Mouse (Mus musculus): ENCODE measurements around the gene Tbc1d23. TPM values are rescaled to one million over a fixed set of nuclear protein-coding genes. Genes with fewer than 3 reads are reported as not detected.

Gene Tbc1d23
- polyA plus RNA-seq, 1 experiment from 2014 or later = 31.6 TPM

GRCm38 (mm10) chr16:57131544-57131943, 99.8 kb downstream of the Tbc1d23 start:
- Histone ChIP-seq H3K4me2 (ENCODE audit: low read length) (no peak overlapping the region), H3K9me3 (ENCODE audit: control insufficient read depth, low read length) (no peaks in the 10 kb centered on the region), H3K4me1 (ENCODE audit: control insufficient read depth in 2 of 2, insufficient read depth in 2 of 2, low read length in 2 of 2) (peaks cover 0 to 5% of the 10 kb centered on the region in 2 experiments; a peak in 2 of 4 replicates), H3K4me3 (ENCODE audit: control insufficient read depth in 1 of 2, insufficient read depth in 1 of 2, low read depth in 1 of 2, low read length in 2 of 2) (no peak overlapping the region), H3K27ac (replicated peaks in 1 of 2; ENCODE audit: control insufficient read depth in 1 of 2, insufficient read depth in 1 of 2, low read depth in 2 of 2, low read length in 2 of 2) (no peak overlapping the region), H3K9ac (ENCODE audit: low read length) (no peak overlapping the region), H3K36me3 (ENCODE audit: control insufficient read depth, insufficient read depth, low read length) (peaks cover 29% of the 10 kb centered on the region), H3K27me3 (ENCODE audit: control insufficient read depth, insufficient read depth, low read length) (no peaks in the 10 kb centered on the region)
- ATAC-seq (ENCODE audit: insufficient number of reproducible peaks, insufficient read depth, low FRiP score, low read depth) = no peak
- WGBS = 93% methylated on average over 4 of the region's 4 CpGs

- Histone ChIP-seq H3K9ac (ENCODE audit: low read length) (no peak overlapping the region), H3K4me2 (ENCODE audit: low read length) (no peak overlapping the region), H3K27ac (replicated peaks in 1 of 2; ENCODE audit: control insufficient read depth in 1 of 2, insufficient read depth in 1 of 2, low read depth in 2 of 2, low read length in 2 of 2) (no peak overlapping the region), H3K36me3 (ENCODE audit: control insufficient read depth, insufficient read depth, low read length) (peaks cover 22% of the 10 kb centered on the region), H3K9me3 (ENCODE audit: control insufficient read depth, low read length) (no peaks in the 10 kb centered on the region), H3K4me1 (ENCODE audit: control insufficient read depth in 2 of 2, insufficient read depth in 2 of 2, low read length in 2 of 2) (peaks cover 0 to 8% of the 10 kb centered on the region in 2 experiments; a peak in 2 of 4 replicates), H3K4me3 (ENCODE audit: control insufficient read depth in 1 of 2, insufficient read depth in 1 of 2, low read depth in 1 of 2, low read length in 2 of 2) (no peak overlapping the region), H3K27me3 (ENCODE audit: control insufficient read depth, insufficient read depth, low read length) (no peaks in the 10 kb centered on the region)
- no peak for ATAC-seq (ENCODE audit: insufficient number of reproducible peaks, insufficient read depth, low FRiP score, low read depth)
- 85% methylated on average over 3 of the region's 3 CpGs for WGBS
Measured at GRCm38 (mm10) chr16:57130752-57131400, 100.4 kb downstream of the Tbc1d23 start.

DNA sequence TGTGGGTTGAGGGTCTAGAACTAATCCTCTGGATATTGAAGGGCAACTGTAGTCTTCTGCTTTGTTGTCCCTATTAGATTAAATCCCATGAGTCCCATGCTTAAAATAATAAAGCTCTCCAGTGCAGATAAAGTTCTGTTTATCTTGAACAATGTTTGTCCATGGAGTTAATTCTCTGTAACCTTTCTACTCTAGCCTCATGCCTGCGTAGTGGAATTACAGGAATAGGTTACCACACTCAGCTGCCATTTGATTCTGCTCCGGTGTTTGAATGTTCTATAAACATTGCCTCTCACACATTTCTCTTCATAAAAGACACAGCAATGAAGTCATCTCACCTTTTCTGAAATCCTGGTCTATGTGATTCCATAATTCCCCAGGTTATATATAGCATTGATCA, 103.5 kb downstream of the Tbc1d23 start:
- H3K9ac ChIP-seq (ENCODE audit: low read length) = no peak overlapping the region
- ATAC-seq (ENCODE audit: insufficient number of reproducible peaks, insufficient read depth, low FRiP score, low read depth) = no peak
- H3K36me3 ChIP-seq (ENCODE audit: control insufficient read depth, insufficient read depth, low read length) = no peaks in the 10 kb centered on the region; the same call in 1 of the 2 replicates
- no peaks in the 10 kb centered on the region for H3K27me3 ChIP-seq (ENCODE audit: control insufficient read depth, insufficient read depth, low read length)
- WGBS = 70% methylated on average over 2 of the region's 2 CpGs
- H3K4me3 ChIP-seq (ENCODE audit: control insufficient read depth in 1 of 2, insufficient read depth in 1 of 2, low read depth in 1 of 2, low read length in 2 of 2) = no peak overlapping the region
- H3K27ac ChIP-seq (replicated peaks in 1 of 2; ENCODE audit: control insufficient read depth in 1 of 2, insufficient read depth in 1 of 2, low read depth in 2 of 2, low read length in 2 of 2) = no peak overlapping the region
- H3K4me2 ChIP-seq (ENCODE audit: low read length) = no peak overlapping the region
- peaks cover 3 to 18% of the 10 kb centered on the region in 2 experiments; a peak in 3 of 4 replicates for H3K4me1 ChIP-seq (ENCODE audit: control insufficient read depth in 2 of 2, insufficient read depth in 2 of 2, low read length in 2 of 2)
- H3K9me3 ChIP-seq (ENCODE audit: control insufficient read depth, low read length) = no peaks in the 10 kb centered on the region

DNA sequence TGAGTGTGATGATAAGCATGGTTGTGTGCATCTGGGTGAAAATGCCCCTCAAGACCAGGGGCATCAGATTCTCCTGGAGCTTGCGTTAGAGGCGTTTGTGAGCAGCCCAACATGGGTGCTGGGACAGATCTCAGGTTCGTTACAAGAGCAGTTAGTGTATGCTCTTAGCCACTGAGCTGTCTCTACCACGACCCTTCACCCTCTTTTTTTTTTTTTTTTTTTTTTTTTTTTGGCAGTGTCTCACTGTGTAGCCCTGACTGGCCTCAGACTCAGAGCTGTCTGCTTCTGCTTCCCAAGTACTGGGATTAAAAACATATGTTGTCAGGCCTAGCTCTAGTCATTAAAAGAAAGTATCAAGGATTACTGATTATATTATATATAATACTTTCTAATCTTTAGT, 105.0 kb downstream of the Tbc1d23 start:
- Histone ChIP-seq H3K4me2 (ENCODE audit: low read length) (no peak overlapping the region), H3K27ac (replicated peaks in 1 of 2; ENCODE audit: control insufficient read depth in 1 of 2, insufficient read depth in 1 of 2, low read depth in 2 of 2, low read length in 2 of 2) (no peak overlapping the region), H3K4me3 (ENCODE audit: control insufficient read depth in 1 of 2, insufficient read depth in 1 of 2, low read depth in 1 of 2, low read length in 2 of 2) (no peak overlapping the region), H3K4me1 (ENCODE audit: control insufficient read depth in 2 of 2, insufficient read depth in 2 of 2, low read length in 2 of 2) (peaks cover 3 to 22% of the 10 kb centered on the region in 2 experiments; a peak in 3 of 4 replicates), H3K27me3 (ENCODE audit: control insufficient read depth, insufficient read depth, low read length) (no peaks in the 10 kb centered on the region), H3K36me3 (ENCODE audit: control insufficient read depth, insufficient read depth, low read length) (no peaks in the 10 kb centered on the region), H3K9me3 (ENCODE audit: control insufficient read depth, low read length) (no peaks in the 10 kb centered on the region), H3K9ac (ENCODE audit: low read length) (no peak overlapping the region)
- 61% methylated on average over 4 of the region's 4 CpGs for WGBS
- no peak for ATAC-seq (ENCODE audit: insufficient number of reproducible peaks, insufficient read depth, low FRiP score, low read depth)

DNA sequence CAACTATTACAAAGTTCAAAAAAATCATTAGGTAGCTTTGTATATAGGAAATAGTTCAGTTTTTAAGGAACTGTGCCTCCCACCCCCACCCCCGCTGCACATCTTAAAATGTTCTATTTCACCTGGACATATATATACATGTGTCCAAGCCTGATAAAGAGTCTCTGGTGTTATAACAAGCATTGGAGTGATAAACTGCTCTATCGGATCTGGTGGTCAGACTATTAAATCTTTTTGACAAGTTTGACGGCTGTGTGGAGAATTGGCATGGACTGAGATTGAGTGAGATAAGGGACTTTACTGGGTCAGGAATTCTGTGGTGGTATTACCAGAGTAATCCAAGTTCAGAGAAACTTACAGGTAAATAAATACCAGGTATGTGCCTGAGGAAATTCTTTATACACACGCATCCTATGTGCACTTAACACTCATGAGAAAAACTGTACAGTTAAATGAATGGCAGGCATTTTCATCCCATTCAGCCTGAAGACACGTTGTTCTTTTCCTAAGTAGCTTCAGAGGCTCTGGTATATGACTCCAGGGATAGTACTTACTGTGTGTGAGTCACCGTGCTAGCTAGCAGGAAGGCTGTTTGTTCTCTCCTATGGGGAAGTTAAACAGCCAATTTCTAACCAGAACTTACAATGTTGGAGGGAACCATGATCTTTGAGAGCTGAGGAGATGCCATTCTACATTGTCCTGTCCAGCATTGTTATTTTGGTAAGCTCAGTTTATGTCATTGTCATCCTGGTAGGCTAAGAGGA, 108.4 kb downstream of the Tbc1d23 start:
- peak overlapping the region; percentile 86 to 93; a peak in 3 of 4 replicates for H3K4me3 ChIP-seq (ENCODE audit: control insufficient read depth in 1 of 2, insufficient read depth in 1 of 2, low read depth in 1 of 2, low read length in 2 of 2)
- H3K4me1 ChIP-seq (ENCODE audit: control insufficient read depth in 2 of 2, insufficient read depth in 2 of 2, low read length in 2 of 2) = peaks cover 3 to 22% of the 10 kb centered on the region in 2 experiments; a peak in 3 of 4 replicates
- H3K27me3 ChIP-seq (ENCODE audit: control insufficient read depth, insufficient read depth, low read length) = no peaks in the 10 kb centered on the region
- peak overlapping the region; percentile 96 for H3K9ac ChIP-seq (ENCODE audit: low read length)
- 32% methylated on average over 6 of the region's 6 CpGs for WGBS
- H3K36me3 ChIP-seq (ENCODE audit: control insufficient read depth, insufficient read depth, low read length) = no peaks in the 10 kb centered on the region
- peak overlapping the region; percentile 83 for H3K4me2 ChIP-seq (ENCODE audit: low read length)
- no peaks in the 10 kb centered on the region for H3K9me3 ChIP-seq (ENCODE audit: control insufficient read depth, low read length)
- 0 out of 4 replicates have a peak overlapping the region, but pooled peaks of 1 of the 2 experiments have one; percentile 94 for H3K27ac ChIP-seq (replicated peaks in 1 of 2; ENCODE audit: control insufficient read depth in 1 of 2, insufficient read depth in 1 of 2, low read depth in 2 of 2, low read length in 2 of 2)
- ATAC-seq (ENCODE audit: insufficient number of reproducible peaks, insufficient read depth, low FRiP score, low read depth) = no peak

- peaks cover 3 to 17% of the 10 kb centered on the region in 2 experiments; a peak in 3 of 4 replicates for H3K4me1 ChIP-seq (ENCODE audit: control insufficient read depth in 2 of 2, insufficient read depth in 2 of 2, low read length in 2 of 2)
- H3K36me3 ChIP-seq (ENCODE audit: control insufficient read depth, insufficient read depth, low read length) = no peaks in the 10 kb centered on the region
- no peaks in the 10 kb centered on the region for H3K27me3 ChIP-seq (ENCODE audit: control insufficient read depth, insufficient read depth, low read length)
- 0 out of 2 replicates have a peak, but pooled peaks have one; percentile 2 for ATAC-seq (ENCODE audit: insufficient number of reproducible peaks, insufficient read depth, low FRiP score, low read depth)
- H3K4me2 ChIP-seq (ENCODE audit: low read length) = peak overlapping the region; percentile 83
- no peaks in the 10 kb centered on the region for H3K9me3 ChIP-seq (ENCODE audit: control insufficient read depth, low read length)
- H3K4me3 ChIP-seq (ENCODE audit: control insufficient read depth in 1 of 2, insufficient read depth in 1 of 2, low read depth in 1 of 2, low read length in 2 of 2) = peak overlapping the region; percentile 86 to 93
- peak overlapping the region; percentile 81 to 94 for H3K27ac ChIP-seq (replicated peaks in 1 of 2; ENCODE audit: control insufficient read depth in 1 of 2, insufficient read depth in 1 of 2, low read depth in 2 of 2, low read length in 2 of 2)
- WGBS = under 1% methylated on average over 58 of the region's 59 CpGs
- peak overlapping the region; percentile 96 for H3K9ac ChIP-seq (ENCODE audit: low read length)
Measured at GRCm38 (mm10) chr16:57121816-57122415, 109.4 kb downstream of the Tbc1d23 start.
